Mouse (Mus musculus) stomach, embryonic 16.5 days (tissue): ENCODE results near the gene Rc3h1. TPM values are rescaled to one million over a fixed set of nuclear protein-coding genes. Genes with fewer than 3 reads are reported as not detected.

ENCODE experiments used
- ATAC-seq: fragments of 200-750 bp; cut with Nextera tagmentation; 2 replicates; pipeline ENCODE4 v1.8.0; 2017; ENCODE audit warnings: moderate number of reproducible peaks, moderate TSS enrichment; ENCODE audit not compliant: insufficient read depth, low FRiP score
- H3K27ac ChIP-seq: fragments of 300-500 bp; sonication (generic); 2 replicates; pipeline ENCODE4 v1.5.1; 2014; ENCODE audit warnings: low read length
- H3K27me3 ChIP-seq: fragments of 300-500 bp; sonication (generic); 2 replicates; pipeline ENCODE4 v1.6.1; 2014; ENCODE audit warnings: low read length, control low read depth, mixed read lengths; ENCODE audit not compliant: control insufficient read depth, insufficient read depth
- H3K36me3 ChIP-seq: fragments of 300-500 bp; sonication (generic); 2 replicates; pipeline ENCODE4 v1.6.1; 2014; ENCODE audit warnings: low read length; ENCODE audit not compliant: control insufficient read depth, insufficient read depth
- H3K4me1 ChIP-seq: fragments of 300-500 bp; sonication (generic); 2 replicates; pipeline ENCODE4 v1.6.1; 2014; ENCODE audit warnings: low read length, control low read depth, mixed read lengths; ENCODE audit not compliant: control insufficient read depth, insufficient read depth
- H3K4me2 ChIP-seq: fragments of 300-500 bp; sonication (generic); 2 replicates; pipeline ENCODE4 v1.6.1; 2014; ENCODE audit warnings: low read depth, low read length, mixed read lengths
- H3K4me3 ChIP-seq: fragments of 300-500 bp; sonication (generic); replicated peaks from 2 replicates; pipeline ENCODE4 v1.5.1; 2014; ENCODE audit warnings: mild to moderate bottlenecking, low read length
- H3K9ac ChIP-seq: fragments of 300-500 bp; sonication (generic); 2 replicates; pipeline ENCODE4 v1.6.1; 2014; ENCODE audit warnings: low read length
- H3K9me3 ChIP-seq: fragments of 300-500 bp; sonication (generic); replicated peaks from 2 replicates; pipeline ENCODE4 v1.6.1; 2016; ENCODE audit warnings: low read length, control low read depth; ENCODE audit not compliant: control insufficient read depth
- WGBS: fragments of 180-500 bp; shearing (Covaris S2); extraction: QIAGEN DNeasy Blood & Tissue Kit; methylation state at CpG from one replicate; pipeline ENCODE4 v1.1.7; 2014; 5-methylcytosine and 5-hydroxymethylcytosine counted together
- polyA plus RNA-seq: library from polyadenylated mRNA; unstranded; fragments of >200 nt; fragmentation: Nextera tagmentation; extraction: Ambion mirVana; gene quantifications from 2 replicates; pipeline ENCODE4 v1.2.1, GENCODE M21; 2015

The Rc3h1 gene
- polyA plus RNA-seq, 1 experiment from 2014 or later = 6.4 TPM

DNA sequence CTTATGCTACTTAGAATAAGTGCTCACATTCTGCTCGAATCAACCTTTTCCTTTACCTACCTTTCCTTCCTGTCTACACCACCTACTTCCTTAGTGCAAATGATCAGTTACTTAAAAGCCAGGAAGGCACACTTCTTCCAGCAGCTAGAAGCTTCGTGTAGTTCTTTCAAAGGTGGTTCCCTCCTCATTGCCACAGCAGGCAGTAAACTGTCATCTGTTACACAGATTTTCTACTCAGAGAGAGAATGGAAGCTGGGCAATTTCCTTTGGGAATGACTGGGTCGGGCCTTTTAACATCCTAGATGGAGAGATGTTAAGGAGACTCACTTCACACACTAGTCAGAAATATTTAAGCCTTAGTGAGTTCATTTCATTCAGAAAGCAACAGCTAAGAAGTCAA, 99.3 kb downstream of the Rc3h1 start:
- 75% methylated on average over 3 of the region's 3 CpGs for WGBS
- Histone ChIP-seq H3K27ac (no peak overlapping the region), H3K36me3 (no peaks in the 10 kb centered on the region), H3K27me3 (no peaks in the 10 kb centered on the region), H3K9me3 (no peaks in the 10 kb centered on the region), H3K9ac (no peak overlapping the region), H3K4me1 (no peaks in the 10 kb centered on the region), H3K4me2 (no peak overlapping the region), H3K4me3 (no peak overlapping the region)
- ATAC-seq = no peak

DNA sequence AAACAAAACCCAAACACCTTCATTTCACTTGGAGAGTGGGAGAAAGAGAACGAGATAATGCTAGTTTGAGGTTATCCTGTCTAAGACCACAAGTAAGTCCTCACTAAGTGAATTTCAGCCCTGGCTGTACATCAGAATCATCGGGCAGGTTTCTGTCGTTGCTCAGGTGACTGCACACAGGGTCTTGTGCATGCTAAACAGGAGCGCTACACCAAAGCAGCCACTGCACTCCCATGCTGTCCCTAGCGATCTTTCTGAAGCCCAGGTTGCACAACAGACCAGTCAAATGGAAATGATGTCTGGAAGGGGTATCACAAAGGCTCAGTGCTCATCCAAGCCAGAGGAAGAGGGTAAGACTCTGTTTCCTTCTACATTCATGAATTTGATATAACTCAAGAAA, 100.3 kb downstream of the Rc3h1 start:
- no peaks in the 10 kb centered on the region for H3K4me1 ChIP-seq
- H3K27me3 ChIP-seq = no peaks in the 10 kb centered on the region
- H3K4me2 ChIP-seq = no peak overlapping the region
- no peaks in the 10 kb centered on the region for H3K9me3 ChIP-seq
- no peak overlapping the region for H3K27ac ChIP-seq
- WGBS = 84% methylated on average over 5 of the region's 5 CpGs
- no peak overlapping the region for H3K4me3 ChIP-seq
- no peak overlapping the region for H3K9ac ChIP-seq
- H3K36me3 ChIP-seq = no peaks in the 10 kb centered on the region
- no peak for ATAC-seq

DNA sequence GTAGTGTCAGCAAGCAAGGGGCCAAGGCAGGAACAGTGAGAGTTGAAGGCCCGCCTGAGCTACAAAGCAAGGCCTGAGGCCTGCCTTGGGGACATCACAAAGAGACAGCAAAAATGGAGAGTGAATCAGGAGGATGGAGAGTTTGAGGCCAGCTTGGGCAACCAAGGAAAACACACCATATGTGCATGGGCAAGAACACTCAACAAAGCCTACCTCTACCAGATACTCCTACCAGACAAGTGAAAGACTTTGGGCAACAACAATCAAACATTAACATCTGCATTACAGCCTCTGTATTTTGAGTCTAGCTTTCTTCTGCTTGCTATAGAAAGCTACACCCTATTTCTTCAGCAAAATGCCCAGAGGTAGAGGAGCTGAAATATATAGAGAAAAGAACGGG, 101.8 kb downstream of the Rc3h1 start:
- no peaks in the 10 kb centered on the region for H3K36me3 ChIP-seq
- no peaks in the 10 kb centered on the region for H3K27me3 ChIP-seq
- no peak overlapping the region for H3K9ac ChIP-seq
- no peak overlapping the region for H3K27ac ChIP-seq
- H3K4me2 ChIP-seq = no peak overlapping the region
- no peak overlapping the region for H3K4me3 ChIP-seq
- no peaks in the 10 kb centered on the region for H3K4me1 ChIP-seq
- WGBS = 91% methylated on average over 2 of the region's 2 CpGs
- no peak for ATAC-seq
- H3K9me3 ChIP-seq = no peaks in the 10 kb centered on the region

DNA sequence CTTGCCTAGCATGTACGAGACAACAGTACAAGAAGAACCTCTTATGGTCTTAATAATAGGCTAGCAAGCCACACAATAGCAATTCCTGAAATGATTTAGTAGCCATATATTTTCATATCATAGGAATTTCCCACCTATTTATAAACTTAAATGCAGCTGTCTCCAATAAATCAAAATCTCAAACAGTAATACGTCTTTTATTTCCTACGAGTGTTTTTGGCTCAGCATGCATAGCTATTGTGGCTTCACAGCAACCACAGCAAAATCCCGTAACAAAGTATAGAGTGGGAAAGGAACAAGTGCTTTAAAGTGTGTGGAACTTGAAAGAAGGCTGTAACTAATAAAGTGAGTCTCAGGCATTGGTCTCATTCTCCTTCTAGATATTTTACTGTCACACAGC, 104.2 kb downstream of the Rc3h1 start:
- H3K36me3 ChIP-seq = no peaks in the 10 kb centered on the region; the same call in 1 of the 2 replicates
- H3K4me2 ChIP-seq = no peak overlapping the region
- H3K27ac ChIP-seq = no peak overlapping the region
- H3K27me3 ChIP-seq = no peaks in the 10 kb centered on the region
- H3K4me3 ChIP-seq = no peak overlapping the region
- H3K9ac ChIP-seq = no peak overlapping the region
- no peaks in the 10 kb centered on the region for H3K9me3 ChIP-seq
- no peaks in the 10 kb centered on the region for H3K4me1 ChIP-seq
- WGBS = 77% methylated on average over 4 of the region's 4 CpGs
- no peak for ATAC-seq

DNA sequence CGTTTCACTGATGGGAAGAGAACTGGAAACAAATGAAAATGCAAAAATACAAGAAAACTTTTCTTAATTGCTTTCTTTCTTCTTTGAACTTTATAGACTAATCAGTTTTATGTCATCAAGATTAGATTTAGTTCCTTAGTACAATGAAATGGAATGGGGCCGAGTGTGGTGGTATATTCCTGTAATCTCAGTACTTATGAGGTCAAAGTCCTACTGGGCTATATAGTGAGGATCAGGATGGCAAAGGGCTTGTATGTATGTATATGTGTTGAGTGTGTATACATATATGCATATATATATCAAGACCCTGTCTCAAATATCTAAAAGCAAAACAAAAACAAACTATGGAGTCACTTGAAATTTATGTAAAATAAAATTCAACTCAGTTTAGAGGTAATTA, 110.2 kb downstream of the Rc3h1 start:
- Histone ChIP-seq H3K4me3 (no peak overlapping the region), H3K36me3 (peaks cover 5% of the 10 kb centered on the region; the same call in 1 of the 2 replicates), H3K4me1 (no peaks in the 10 kb centered on the region), H3K4me2 (no peak overlapping the region), H3K27ac (no peak overlapping the region), H3K9ac (no peak overlapping the region), H3K9me3 (no peaks in the 10 kb centered on the region), H3K27me3 (no peaks in the 10 kb centered on the region)
- 81% methylated on average over 2 of the region's 2 CpGs for WGBS
- no peak for ATAC-seq

DNA sequence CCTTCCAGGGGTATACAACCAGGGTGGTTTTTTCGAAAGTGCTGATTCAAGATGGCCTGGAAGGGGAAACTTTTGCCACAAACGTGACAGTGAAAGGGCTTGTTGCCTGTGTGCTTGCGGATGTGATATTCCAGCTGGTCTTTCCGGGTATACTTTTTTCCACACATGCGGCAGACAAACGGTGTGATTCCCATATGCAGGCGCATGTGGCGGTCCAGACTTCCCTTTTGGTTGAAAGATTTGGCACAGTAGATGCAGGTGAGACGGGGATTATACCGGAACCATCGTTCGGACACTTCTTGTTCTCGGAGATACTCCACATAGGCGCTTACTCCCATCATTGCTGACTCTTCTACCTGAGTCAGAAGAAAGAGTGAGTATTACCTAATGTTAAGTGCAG, 113.8 kb downstream of the Rc3h1 start:
- no peak for ATAC-seq
- Histone ChIP-seq H3K27ac (no peak overlapping the region), H3K9ac (no peak overlapping the region), H3K27me3 (no peaks in the 10 kb centered on the region), H3K4me1 (no peaks in the 10 kb centered on the region), H3K9me3 (no peaks in the 10 kb centered on the region), H3K36me3 (0 out of 2 replicates have a peak, but pooled peaks cover 5% of the 10 kb centered on the region), H3K4me2 (no peak overlapping the region), H3K4me3 (no peak overlapping the region)
- WGBS = 95% methylated on average over 14 of the region's 14 CpGs

Other genes with a start within 250 kb of the Rc3h1 start
- 27.0 and 31.9 TPM in 2 replicates for gene Rabgap1l, start 113.2 kb upstream of the Rc3h1 start, polyA plus RNA-seq
- 34.1 and 40.6 TPM in 2 replicates for gene Serpinc1, start 72.2 kb downstream of the Rc3h1 start, polyA plus RNA-seq
- 4.0 and 7.4 TPM in 2 replicates for gene Zbtb37, start 128.4 kb downstream of the Rc3h1 start, polyA plus RNA-seq
- 31.1 and 34.0 TPM in 2 replicates for gene Dars2, start 164.2 kb downstream of the Rc3h1 start, polyA plus RNA-seq
- gene Cenpl, start 164.3 kb downstream of the Rc3h1 start, polyA plus RNA-seq = 22.6 and 26.3 TPM in 2 replicates
- gene Klhl20, start 225.1 kb downstream of the Rc3h1 start, polyA plus RNA-seq = 13.7 and 15.6 TPM in 2 replicates
- 1.1 and 1.6 TPM in 2 replicates for gene Ankrd45, start 236.3 kb downstream of the Rc3h1 start, polyA plus RNA-seq